Mouse (Mus musculus): ENCODE measurements around the gene Vps13c.
A peak's percentile ranks its signal among the peaks of the same experiment; 100 is the strongest.

The Vps13c gene

GRCm38 (mm10) chr9:67831359-67832045 is 8.7 kb upstream of the Vps13c start:
- DNase-seq: no peak

- DNase-seq: no peak
These were observed 8.1 kb upstream of the Vps13c start, which contains the start of gene C2cd4a for GRCm38 (mm10) chr9:67832046-67832605. Gene C2cd4a (minus strand): TSS chr9:67832330.

GRCm38 (mm10) chr9:67834535-67834934 is 5.7 kb upstream of the Vps13c start:
- DNase-seq: no peak

- no peak for DNase-seq
These were observed 2.9 kb upstream of the Vps13c start for GRCm38 (mm10) chr9:67837311-67837710.

- DNase-seq: no peak
These were observed 2.6 kb downstream of the Vps13c start for GRCm38 (mm10) chr9:67842797-67843196.

- DNase-seq: no peak
These were observed 4.8 kb downstream of the Vps13c start for GRCm38 (mm10) chr9:67845012-67845411.

GRCm38 (mm10) chr9:67845648-67846047 is 5.5 kb downstream of the Vps13c start:
- no peak for DNase-seq

GRCm38 (mm10) chr9:67846089-67846488 is 5.9 kb downstream of the Vps13c start:
- no peak for DNase-seq

GRCm38 (mm10) chr9:67847606-67848005 is 7.4 kb downstream of the Vps13c start:
- DNase-seq: no peak

GRCm38 (mm10) chr9:67849397-67849796 is 9.2 kb downstream of the Vps13c start:
- no peak for DNase-seq

GRCm38 (mm10) chr9:67849846-67850245 is 9.7 kb downstream of the Vps13c start:
- DNase-seq: no peak

- DNase-seq: no peak
These were observed 11.0 kb downstream of the Vps13c start for GRCm38 (mm10) chr9:67851150-67851549.

- no peak for DNase-seq
These were observed 20.1 kb downstream of the Vps13c start for GRCm38 (mm10) chr9:67860273-67860672.

- DNase-seq: no peak
These were observed 23.1 kb downstream of the Vps13c start for GRCm38 (mm10) chr9:67863332-67863731.

- DNase-seq: no peak
These were observed 23.8 kb downstream of the Vps13c start for GRCm38 (mm10) chr9:67864011-67864410.

- no peak for DNase-seq
These were observed 25.2 kb downstream of the Vps13c start for GRCm38 (mm10) chr9:67865411-67865810.

GRCm38 (mm10) chr9:67867411-67867810 is 27.2 kb downstream of the Vps13c start:
- DNase-seq: no peak

- DNase-seq: no peak
These were observed 29.7 kb downstream of the Vps13c start for GRCm38 (mm10) chr9:67869691-67870450.

GRCm38 (mm10) chr9:67874522-67875222 is 34.5 kb downstream of the Vps13c start:
- no peak for DNase-seq

- peak in 1 of 2 experiments; percentile 8 for DNase-seq
These were observed 35.1 kb downstream of the Vps13c start for GRCm38 (mm10) chr9:67875337-67875736.

- no peak for DNase-seq
These were observed 37.0 kb downstream of the Vps13c start for GRCm38 (mm10) chr9:67877081-67877718.

GRCm38 (mm10) chr9:67878197-67878769 is 38.1 kb downstream of the Vps13c start:
- no peak for DNase-seq
